Mouse (Mus musculus): ENCODE results near the gene Sorcs3. TPM values are rescaled to one million over a fixed set of nuclear protein-coding genes. Genes with fewer than 3 reads are reported as not detected.

The Sorcs3 gene
- total RNA-seq, 4 experiments from 2014 or later = 35.3 to 41.6 (median 38.0) TPM

DNA sequence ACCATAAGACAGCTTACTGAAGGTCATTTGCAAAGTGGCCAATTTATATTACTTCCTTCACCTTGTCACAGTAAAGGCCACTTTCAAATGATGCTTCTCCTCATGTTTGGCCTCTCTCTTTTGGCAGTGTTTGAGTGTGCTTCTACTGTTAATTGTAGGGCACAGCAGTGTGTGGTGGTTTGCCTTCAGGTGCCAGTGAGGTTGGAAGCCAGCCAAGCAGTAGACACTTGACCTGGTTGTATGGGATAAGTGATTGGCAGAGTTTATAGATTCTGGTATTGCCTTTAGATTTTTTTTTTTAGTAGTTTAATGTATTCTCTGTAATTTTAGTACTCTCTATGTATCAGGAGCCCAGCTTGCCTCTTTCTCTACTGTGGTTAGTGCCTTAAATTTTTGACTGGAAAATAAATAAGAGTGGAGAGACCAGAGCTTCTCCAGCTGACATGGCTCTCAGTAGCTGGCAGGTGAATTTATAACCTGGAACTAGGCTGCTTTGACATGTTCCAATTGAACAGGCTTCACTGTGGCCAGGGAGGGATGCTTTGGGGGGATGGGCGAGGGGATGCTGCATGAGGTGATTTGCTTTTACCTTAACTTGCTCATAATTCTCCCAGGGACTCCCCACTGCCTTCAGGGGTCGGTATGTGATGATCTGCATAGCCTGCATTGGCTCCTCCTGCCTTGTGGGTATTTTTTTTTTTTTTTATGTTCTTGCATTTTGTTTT is 298.2 kb downstream of the Sorcs3 start:
- DNase-seq (ENCODE audit: low spot score in 2 of 2) = no peak

- DNase-seq (ENCODE audit: low spot score in 2 of 2) = no peak
Measured at GRCm38 (mm10) chr19:48523803-48524202, 318.0 kb downstream of the Sorcs3 start.

GRCm38 (mm10) chr19:48524527-48525214 is 318.8 kb downstream of the Sorcs3 start:
- no peak for DNase-seq (ENCODE audit: low spot score in 2 of 2)

DNA sequence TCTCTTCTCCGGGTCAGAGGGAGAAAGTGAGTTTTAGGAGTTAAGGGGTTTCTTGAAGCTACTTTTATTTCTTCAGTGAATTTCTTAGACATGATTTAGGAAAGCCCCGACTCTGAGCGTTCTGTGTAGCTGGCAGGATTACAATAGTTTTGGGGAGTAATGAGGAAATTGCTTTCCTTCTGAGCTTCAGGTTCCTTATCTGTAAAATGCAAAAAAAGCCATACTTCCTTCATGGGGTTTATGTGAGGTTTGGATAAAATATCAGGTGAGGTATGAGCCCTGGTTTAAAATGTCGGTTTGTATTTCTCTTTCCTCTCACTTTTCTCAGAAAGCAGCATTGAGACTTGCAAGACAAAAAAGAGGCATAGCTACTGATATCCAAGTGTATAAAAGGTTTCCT is 327.8 kb downstream of the Sorcs3 start:
- DNase-seq (ENCODE audit: low spot score in 2 of 2) = no peak

GRCm38 (mm10) chr19:48544294-48544693 is 338.5 kb downstream of the Sorcs3 start:
- DNase-seq (ENCODE audit: low spot score in 2 of 2) = no peak

DNA sequence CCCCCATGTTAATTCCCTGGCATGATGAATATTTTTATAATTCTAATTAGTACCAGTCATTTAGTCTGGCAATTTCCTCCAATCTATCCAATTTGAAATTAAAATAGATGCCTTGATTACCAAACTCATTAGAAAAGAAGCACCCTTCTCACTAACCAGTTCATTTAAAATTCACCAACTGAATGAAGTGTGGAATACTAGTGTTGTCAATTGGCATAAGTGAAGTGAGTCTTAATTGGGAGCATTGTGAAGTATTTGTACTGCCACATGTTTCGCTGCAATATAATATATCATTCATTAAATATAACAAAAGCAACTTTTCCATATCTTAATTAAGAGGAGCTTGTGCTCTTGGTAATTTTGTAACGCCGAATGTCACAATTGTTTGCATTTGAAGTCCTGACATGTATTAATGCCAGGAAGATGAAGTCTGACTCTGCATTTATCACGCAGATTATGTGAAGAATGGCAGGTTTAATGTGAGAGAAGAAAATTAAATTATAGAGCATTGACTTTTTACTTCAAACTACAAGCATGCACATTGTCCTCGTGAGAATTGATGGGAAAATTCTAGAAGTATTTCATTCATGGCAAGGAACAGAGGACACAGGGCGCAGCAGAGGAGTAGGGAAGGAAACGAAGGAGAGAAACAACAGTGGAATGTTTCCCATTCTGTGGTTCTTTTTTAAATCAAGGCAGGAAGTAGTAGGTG is 339.8 kb downstream of the Sorcs3 start:
- no peak for DNase-seq (ENCODE audit: low spot score in 2 of 2)

DNA sequence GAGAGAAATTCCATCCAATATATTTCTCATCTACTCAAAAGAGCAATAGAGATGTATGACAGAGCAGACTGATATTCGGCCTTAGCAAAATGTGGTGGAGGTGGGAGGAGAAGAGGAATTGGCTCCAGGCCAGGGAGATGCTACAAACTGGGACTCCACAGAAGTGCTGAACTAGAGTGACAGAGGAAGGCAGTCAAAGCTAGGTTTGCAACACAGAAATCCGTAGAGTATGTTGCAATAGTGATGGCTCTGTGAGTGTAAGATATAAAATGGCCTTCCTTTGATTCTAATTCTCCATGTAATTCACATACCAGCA is 340.3 kb downstream of the Sorcs3 start:
- DNase-seq (ENCODE audit: low spot score in 2 of 2) = peak in 1 of 2 experiments; percentile 41

DNA sequence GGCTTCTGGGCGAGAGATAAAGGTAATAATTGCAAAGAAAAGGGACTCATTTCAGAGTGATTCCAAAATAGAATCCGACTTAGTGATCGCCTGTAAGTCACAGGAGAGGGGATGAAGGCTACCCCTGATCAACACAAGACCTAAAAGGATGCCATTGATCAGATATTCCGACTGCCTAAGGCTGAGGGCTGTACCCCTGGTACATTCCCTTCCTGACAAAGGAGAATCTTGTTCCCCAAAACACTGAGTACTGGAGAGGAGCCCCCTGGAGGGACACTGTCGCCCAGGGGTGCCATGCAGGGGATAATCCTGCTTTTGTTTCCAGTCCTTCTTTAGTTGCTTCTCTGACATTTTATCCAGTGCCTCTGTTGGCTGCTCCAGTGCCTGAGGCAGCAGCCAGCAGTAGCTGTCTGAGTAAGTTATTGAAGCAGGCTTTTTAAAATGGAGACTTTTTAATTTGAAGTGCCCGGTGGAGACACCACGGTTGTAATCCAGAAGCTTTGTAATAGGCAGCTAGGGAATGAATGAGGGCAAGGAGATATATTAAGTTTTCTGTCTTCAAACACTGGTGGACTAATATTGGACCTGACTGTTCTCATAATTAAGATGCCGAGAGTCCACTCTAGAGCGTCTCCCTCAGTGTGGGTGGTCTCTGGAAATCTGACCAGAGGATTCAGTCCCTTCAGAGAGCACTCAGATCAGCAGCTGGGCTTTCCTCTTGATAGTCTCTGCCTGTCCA is 342.5 kb downstream of the Sorcs3 start:
- no peak for DNase-seq (ENCODE audit: low spot score in 2 of 2)

DNA sequence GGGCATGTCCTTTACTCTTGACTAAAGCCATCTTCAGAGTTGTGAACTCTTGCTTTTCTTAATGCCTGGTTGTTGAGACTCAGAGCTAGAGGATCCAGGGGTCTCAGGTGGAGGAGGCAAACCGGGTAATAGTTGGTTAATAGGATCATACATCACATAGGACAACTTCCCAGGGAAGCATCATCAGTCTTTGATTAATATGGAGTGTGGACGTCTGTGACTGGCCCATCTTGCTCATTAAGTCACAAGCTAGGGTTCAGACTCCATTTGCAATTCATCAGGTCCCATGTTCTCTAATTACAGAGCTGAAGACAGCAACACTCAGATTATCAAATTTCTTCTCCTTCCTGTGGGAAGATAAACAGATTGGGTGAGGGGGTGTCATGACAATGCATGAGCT is 353.6 kb downstream of the Sorcs3 start:
- DNase-seq (ENCODE audit: low spot score in 2 of 2) = no peak

DNA sequence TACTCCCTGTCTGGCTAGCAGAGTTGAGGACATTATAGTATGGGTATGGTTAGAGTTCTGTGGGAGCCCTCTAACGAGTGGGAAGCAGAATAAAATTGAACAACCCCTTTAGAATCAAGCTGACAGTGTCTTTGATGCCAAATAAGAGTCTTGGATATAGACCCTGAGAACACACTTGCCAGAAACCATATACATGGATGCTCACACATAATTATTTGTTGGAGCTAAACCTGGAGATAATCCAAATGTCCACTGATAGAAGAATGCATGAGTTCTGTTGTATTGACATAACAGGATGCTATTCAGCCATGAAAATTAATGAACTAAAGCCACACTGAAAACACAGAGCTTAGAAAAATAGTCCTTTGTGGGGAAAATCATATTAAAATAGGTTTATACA is 369.9 kb downstream of the Sorcs3 start:
- DNase-seq (ENCODE audit: low spot score in 2 of 2) = no peak

- no peak for DNase-seq (ENCODE audit: low spot score in 2 of 2)
Measured at GRCm38 (mm10) chr19:48577169-48577568, 371.3 kb downstream of the Sorcs3 start.

DNA sequence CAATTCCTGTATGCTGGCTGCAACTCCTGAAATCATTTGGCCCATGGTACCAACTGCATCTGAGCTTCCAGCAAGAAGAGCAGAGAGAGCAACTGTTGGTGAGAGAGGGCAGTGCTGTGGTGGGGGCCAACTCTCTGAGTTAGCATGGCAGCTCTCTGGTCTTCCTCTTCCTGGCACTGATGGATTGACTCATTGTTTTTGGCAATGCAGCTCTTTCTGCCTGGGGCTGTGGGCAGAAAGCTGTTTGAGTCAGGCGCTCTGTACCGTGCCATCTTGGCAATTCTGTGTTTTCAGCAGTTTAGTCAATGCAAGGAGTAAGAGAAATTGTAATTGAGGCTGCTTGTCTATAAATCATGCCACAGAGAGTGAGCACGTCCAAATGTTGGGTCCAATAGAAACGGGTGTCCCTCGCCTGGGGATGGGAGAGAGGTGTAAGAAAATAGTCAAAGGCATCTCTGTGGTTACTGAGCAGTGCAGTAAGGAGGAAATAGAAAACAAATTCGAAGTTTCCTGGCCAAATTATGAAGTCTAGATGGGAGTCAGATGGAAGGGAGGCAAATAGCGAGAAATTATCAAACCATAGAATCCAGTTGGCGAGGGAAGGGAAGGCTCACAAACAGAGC is 379.2 kb downstream of the Sorcs3 start:
- peak in 1 of 2 experiments; percentile 41 for DNase-seq (ENCODE audit: low spot score in 2 of 2)

DNA sequence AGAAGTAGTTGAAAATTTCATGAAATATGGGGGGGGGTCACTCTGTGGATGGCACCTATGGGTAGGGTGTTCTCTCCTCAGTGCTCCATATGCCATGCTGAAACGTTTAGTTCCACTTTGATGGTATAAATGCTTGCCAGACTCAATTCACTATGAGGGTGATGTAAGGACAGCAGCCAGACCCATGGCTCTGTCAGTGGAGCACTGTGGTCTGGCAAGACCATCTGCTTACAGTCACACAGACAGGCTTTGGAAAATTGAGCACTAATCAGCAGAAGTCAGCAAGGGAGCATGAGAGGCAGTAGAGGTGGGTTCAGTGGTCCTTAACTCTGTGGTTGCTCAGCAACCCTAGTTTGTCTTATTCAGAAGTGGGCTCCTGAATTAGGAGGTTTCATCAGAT is 411.1 kb downstream of the Sorcs3 start:
- no peak for DNase-seq (ENCODE audit: low spot score in 2 of 2)

GRCm38 (mm10) chr19:48630671-48631327 is 425.0 kb downstream of the Sorcs3 start:
- no peak for DNase-seq (ENCODE audit: low spot score in 2 of 2)

GRCm38 (mm10) chr19:48642566-48642965 is 436.7 kb downstream of the Sorcs3 start:
- no peak for DNase-seq (ENCODE audit: low spot score in 2 of 2)

DNA sequence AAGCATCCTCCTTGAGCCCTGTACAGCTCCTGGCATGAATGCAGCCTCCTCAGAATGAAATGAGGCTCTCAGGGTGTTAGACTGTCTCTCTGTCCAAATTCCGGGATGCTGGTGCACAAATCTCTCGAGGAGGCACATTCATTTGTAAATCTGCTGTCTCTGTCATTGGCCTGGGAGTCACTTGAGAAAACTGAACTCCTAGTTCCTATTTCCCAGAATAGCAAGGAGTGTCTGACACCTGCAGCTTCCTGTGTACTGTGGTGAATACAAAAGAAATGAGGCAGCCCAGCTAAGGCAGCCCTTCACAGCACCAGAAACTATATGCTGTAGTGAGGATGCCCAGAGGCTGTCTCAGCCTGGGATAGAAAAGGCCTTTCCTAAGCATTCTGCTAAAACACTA is 444.1 kb downstream of the Sorcs3 start:
- no peak for DNase-seq (ENCODE audit: low spot score in 2 of 2)

GRCm38 (mm10) chr19:48651617-48652016 is 445.8 kb downstream of the Sorcs3 start:
- DNase-seq (ENCODE audit: low spot score in 2 of 2) = peak in 1 of 2 experiments; percentile 62

- no peak for DNase-seq (ENCODE audit: low spot score in 2 of 2)
Measured at GRCm38 (mm10) chr19:48660201-48660600, 454.4 kb downstream of the Sorcs3 start.

- no peak for DNase-seq (ENCODE audit: low spot score in 2 of 2)
Measured at GRCm38 (mm10) chr19:48679896-48680295, 474.1 kb downstream of the Sorcs3 start.

- no peak for DNase-seq (ENCODE audit: low spot score in 2 of 2)
Measured at GRCm38 (mm10) chr19:48682485-48682884, 476.7 kb downstream of the Sorcs3 start.

DNA sequence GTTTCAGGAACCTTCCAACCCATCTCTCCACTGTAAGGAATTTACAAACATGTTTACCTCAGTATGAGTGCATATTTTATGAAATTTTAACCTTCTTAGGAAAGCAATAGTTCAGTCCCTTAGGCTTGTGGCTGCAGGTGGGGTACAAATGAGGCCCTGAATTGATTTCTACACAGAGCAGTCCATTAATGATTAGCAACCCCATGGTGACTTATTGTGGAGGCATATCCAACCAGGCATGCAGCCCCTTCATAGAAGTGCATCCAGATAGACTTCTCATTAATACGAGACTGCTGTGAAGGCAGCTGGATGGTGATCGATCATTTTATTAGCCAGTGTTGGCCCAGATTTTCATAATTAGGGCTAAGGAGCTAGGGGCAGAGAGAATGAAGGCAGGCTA is 480.5 kb downstream of the Sorcs3 start:
- no peak for DNase-seq (ENCODE audit: low spot score in 2 of 2)
